Mouse (Mus musculus) embryonic facial prominence, embryonic 10.5 days (tissue): ENCODE measurements around the gene Camta1. TPM values are rescaled to one million over a fixed set of nuclear protein-coding genes. Genes with fewer than 3 reads are reported as not detected.

ENCODE experiments used
- DNase-seq: peaks from one replicate; pipeline ENCODE4 v3.0.0-alpha.2; 2017; ENCODE audit warnings: low spot score
- H3K27ac ChIP-seq: fragments of 300-500 bp; sonication (generic); replicated peaks from 2 replicates; pipeline ENCODE4 v1.5.1; 2016; ENCODE audit warnings: mild to moderate bottlenecking
- H3K27me3 ChIP-seq: fragments of 300-500 bp; sonication (generic); replicated peaks from 2 replicates; pipeline ENCODE4 v1.6.1; 2016; ENCODE audit warnings: low read depth, mild to moderate bottlenecking; ENCODE audit not compliant: poor library complexity, severe bottlenecking
- H3K36me3 ChIP-seq: fragments of 300-500 bp; sonication (generic); replicated peaks from 2 replicates; pipeline ENCODE4 v1.6.1; 2016; ENCODE audit warnings: mild to moderate bottlenecking, moderate library complexity
- H3K4me1 ChIP-seq: fragments of 300-500 bp; sonication (generic); 2 replicates; pipeline ENCODE4 v1.6.1; 2016
- H3K4me3 ChIP-seq: fragments of 300-500 bp; sonication (generic); 2 replicates; pipeline ENCODE4 v1.5.1; 2016; ENCODE audit warnings: mild to moderate bottlenecking, moderate library complexity
- H3K9me3 ChIP-seq: fragments of 300-500 bp; sonication (generic); 2 replicates; pipeline ENCODE4 v1.6.1; 2016; ENCODE audit warnings: mild to moderate bottlenecking
- WGBS: fragments of 180-500 bp; shearing (Covaris S2); methylation state at CpG from one replicate; pipeline ENCODE4 v1.1.7; 2016; 5-methylcytosine and 5-hydroxymethylcytosine counted together
- polyA plus RNA-seq: library from polyadenylated mRNA; unstranded; fragments of >200 nt; fragmentation: Nextera tagmentation; extraction: Ambion mirVana; gene quantifications from 2 replicates; pipeline ENCODE4 v1.2.1, GENCODE M21; 2016

Camta1 gene
- polyA plus RNA-seq, 1 experiment from 2014 or later, result 110 TPM

GRCm38 (mm10) chr4:151684596-151684995 is 177.1 kb downstream of the Camta1 start:
- H3K9me3 ChIP-seq, result no peaks in the 10 kb centered on the region
- WGBS, result 91% methylated on average over 7 of the region's 7 CpGs
- no peak overlapping the region for H3K27ac ChIP-seq
- no peaks in the 10 kb centered on the region for H3K4me1 ChIP-seq
- H3K4me3 ChIP-seq, result no peak overlapping the region
- no peaks in the 10 kb centered on the region for H3K36me3 ChIP-seq
- no peaks in the 10 kb centered on the region for H3K27me3 ChIP-seq
- DNase-seq, result no peak

DNA sequence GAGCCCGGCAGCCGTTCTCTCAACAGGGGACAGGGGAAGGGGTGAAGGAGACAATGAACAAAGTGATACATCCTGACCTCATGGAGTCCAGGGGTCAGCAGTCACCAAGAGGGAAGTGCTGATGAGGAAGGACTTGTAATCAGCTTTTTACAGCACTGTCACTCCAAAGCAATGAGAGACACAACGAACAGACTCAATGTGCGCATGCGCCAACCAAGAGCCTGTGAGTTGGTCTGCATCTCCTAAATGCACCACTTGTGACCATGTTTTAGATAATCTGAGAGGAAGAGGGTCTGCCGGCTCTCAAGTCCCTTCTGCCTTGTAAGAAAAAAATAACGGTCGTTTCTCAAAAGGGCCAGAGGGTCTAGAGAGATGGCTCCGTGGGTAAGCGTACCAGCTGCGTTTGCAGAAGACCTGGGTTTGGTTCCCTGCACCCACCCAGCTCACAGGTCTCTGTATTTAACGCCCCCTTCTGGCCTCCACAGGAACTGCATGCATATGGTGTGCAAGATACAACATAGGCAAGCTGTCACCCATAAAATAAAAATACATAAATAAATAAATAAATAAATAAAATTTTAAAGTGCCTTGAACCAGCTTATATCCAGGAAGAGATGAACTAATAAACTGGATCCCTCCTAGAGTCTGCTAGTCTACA is 178.7 kb downstream of the Camta1 start:
- H3K36me3 ChIP-seq, result no peaks in the 10 kb centered on the region
- peaks cover 4% of the 10 kb centered on the region; the same call in 1 of the 2 replicates for H3K9me3 ChIP-seq
- 72% methylated on average over 12 of the region's 12 CpGs for WGBS
- H3K27me3 ChIP-seq, result no peaks in the 10 kb centered on the region
- no peak overlapping the region for H3K27ac ChIP-seq
- no peak overlapping the region for H3K4me3 ChIP-seq
- H3K4me1 ChIP-seq, result no peaks in the 10 kb centered on the region
- no peak for DNase-seq

DNA sequence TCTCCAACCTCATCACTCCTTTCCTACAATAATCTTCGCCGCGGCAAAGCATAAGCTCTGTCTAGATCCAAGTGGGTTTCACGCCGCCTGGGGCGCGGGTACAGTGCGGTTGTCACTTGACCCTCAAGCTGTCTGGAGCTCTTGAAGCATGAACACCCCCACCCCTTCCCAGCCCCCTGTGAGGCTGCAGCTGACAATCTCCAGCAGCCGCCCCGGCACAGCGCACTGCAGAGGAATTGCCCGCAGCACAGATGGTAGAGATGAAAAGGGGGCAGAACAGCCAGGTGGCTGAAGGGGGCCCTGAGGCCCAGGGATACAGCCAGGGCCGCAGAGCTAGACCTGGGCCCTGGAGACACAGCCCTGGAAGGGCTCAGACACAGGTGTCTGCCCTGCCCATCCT is 189.2 kb downstream of the Camta1 start:
- H3K4me3 ChIP-seq, result no peak overlapping the region
- peaks cover 22% of the 10 kb centered on the region for H3K4me1 ChIP-seq
- WGBS, result 83% methylated on average over 13 of the region's 13 CpGs
- no peaks in the 10 kb centered on the region for H3K36me3 ChIP-seq
- H3K27me3 ChIP-seq, result no peaks in the 10 kb centered on the region
- H3K9me3 ChIP-seq, result no peaks in the 10 kb centered on the region
- peak; percentile 14 for DNase-seq
- peak overlapping the region; percentile 57 for H3K27ac ChIP-seq

GRCm38 (mm10) chr4:151666411-151666901 is 195.2 kb downstream of the Camta1 start:
- no peaks in the 10 kb centered on the region for H3K36me3 ChIP-seq
- no peak for DNase-seq
- H3K27me3 ChIP-seq, result no peaks in the 10 kb centered on the region
- H3K27ac ChIP-seq, result no peak overlapping the region
- WGBS, result 72% methylated on average over 12 of the region's 12 CpGs
- no peaks in the 10 kb centered on the region for H3K9me3 ChIP-seq
- no peak overlapping the region for H3K4me3 ChIP-seq
- 0 out of 2 replicates have a peak, but pooled peaks cover 2% of the 10 kb centered on the region for H3K4me1 ChIP-seq

DNA sequence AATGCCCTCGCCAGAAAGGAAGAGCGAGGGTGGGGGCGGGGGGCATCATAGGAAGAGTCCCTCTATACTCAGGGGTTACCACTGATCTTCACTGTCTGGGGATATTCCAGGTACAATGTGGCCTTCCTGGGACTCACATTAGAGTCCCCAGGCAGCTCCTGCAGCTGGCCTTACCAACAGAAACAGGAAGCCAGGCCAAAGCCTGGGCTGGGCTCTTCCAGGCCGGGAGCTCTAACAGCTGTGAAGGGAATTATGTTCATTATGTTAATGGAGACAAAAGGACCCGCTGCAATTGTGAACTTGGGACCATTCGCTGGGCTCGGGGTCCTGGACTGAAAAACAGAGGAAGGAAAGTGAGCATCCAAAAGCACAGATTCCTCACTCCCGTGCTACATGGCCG is 200.2 kb downstream of the Camta1 start:
- no peak overlapping the region for H3K27ac ChIP-seq
- DNase-seq, result no peak
- H3K4me1 ChIP-seq, result 0 out of 2 replicates have a peak, but pooled peaks cover 5% of the 10 kb centered on the region
- no peak overlapping the region for H3K4me3 ChIP-seq
- H3K27me3 ChIP-seq, result no peaks in the 10 kb centered on the region
- 74% methylated on average over 9 of the region's 9 CpGs for whole genome bisulfite sequencing
- no peaks in the 10 kb centered on the region for H3K9me3 ChIP-seq
- no peaks in the 10 kb centered on the region for H3K36me3 ChIP-seq

GRCm38 (mm10) chr4:151656427-151656826 is 205.2 kb downstream of the Camta1 start:
- no peak for DNase-seq
- Histone ChIP-seq H3K4me1 (peaks cover 10% of the 10 kb centered on the region), H3K36me3 (no peaks in the 10 kb centered on the region), H3K27me3 (no peaks in the 10 kb centered on the region; the same call in 1 of the 2 replicates), H3K9me3 (no peaks in the 10 kb centered on the region), H3K4me3 (no peak overlapping the region), H3K27ac (no peak overlapping the region)
- 79% methylated on average over 10 of the region's 10 CpGs for WGBS

DNA sequence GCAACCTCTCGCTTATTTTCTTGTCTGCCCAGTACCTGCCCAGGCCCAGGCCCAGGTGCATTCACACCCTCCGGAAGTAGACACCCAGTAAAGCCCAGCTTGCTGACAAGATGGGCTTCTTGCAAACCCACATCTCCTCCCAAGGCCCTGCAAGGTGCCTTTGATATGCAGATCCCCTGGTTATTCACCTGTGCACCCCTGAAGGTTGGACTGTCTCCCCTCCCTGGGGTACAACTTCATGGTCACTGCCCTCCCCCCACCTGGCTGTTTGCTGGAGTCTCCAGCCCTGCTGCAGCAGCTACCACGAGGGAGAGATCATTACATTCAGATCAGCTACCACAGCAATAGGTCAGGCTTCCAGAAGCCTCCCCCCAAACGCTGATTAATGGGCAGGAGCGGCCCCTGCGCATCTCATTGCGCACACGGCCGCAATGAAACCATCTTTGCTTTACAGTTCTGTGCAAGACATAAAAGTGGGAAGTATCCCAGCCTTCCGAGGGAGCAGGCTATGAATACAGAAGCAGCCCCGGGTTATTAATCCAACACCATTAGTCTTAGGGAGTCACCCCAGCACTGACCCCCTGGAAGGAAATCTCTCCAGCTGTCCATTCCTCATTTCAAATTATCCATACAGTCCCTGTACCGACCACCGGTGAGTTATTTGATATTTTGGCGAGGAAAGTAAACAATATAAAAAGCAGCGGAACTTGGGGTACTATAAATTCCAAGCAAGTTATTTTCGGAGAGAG is 205.9 kb downstream of the Camta1 start:
- H3K4me1 ChIP-seq, result peaks cover 10% of the 10 kb centered on the region
- H3K9me3 ChIP-seq, result no peaks in the 10 kb centered on the region
- H3K4me3 ChIP-seq, result no peak overlapping the region
- no peaks in the 10 kb centered on the region for H3K36me3 ChIP-seq
- DNase-seq, result no peak
- H3K27me3 ChIP-seq, result no peaks in the 10 kb centered on the region; the same call in 1 of the 2 replicates
- H3K27ac ChIP-seq, result no peak overlapping the region
- WGBS, result 70% methylated on average over 16 of the region's 16 CpGs

GRCm38 (mm10) chr4:151655227-151655626 is 206.4 kb downstream of the Camta1 start:
- H3K27me3 ChIP-seq, result no peaks in the 10 kb centered on the region; the same call in 1 of the 2 replicates
- 62% methylated on average over 4 of the region's 4 CpGs for WGBS
- no peak overlapping the region for H3K4me3 ChIP-seq
- no peak overlapping the region for H3K27ac ChIP-seq
- peaks cover 10% of the 10 kb centered on the region for H3K4me1 ChIP-seq
- no peaks in the 10 kb centered on the region for H3K9me3 ChIP-seq
- DNase-seq, result no peak
- H3K36me3 ChIP-seq, result no peaks in the 10 kb centered on the region

DNA sequence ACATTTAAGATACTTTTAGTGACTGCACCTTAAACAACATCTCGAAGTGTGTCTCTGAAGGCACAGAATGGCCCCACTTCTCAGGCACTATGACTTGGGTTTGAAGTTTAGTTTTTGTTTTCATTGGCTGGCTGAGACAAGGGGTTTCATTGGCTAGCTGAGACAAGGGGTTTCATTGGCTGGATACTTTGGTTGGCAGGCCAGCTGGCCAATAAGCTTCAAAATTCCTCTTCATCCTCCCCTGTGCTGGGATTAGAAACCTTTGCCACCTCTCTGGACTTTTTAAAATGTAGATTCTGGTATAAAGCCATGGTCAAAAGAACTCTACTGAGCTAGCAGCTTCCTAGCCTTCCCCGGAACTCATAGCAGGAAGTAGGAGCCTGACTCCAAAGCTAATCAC is 219.3 kb downstream of the Camta1 start:
- H3K27me3 ChIP-seq, result no peaks in the 10 kb centered on the region; the same call in 1 of the 2 replicates
- peaks cover 8% of the 10 kb centered on the region; the same call in 1 of the 2 replicates for H3K4me1 ChIP-seq
- 94% methylated on average over 2 of the region's 2 CpGs for WGBS
- no peaks in the 10 kb centered on the region for H3K36me3 ChIP-seq
- no peak overlapping the region for H3K27ac ChIP-seq
- no peak for DNase-seq
- H3K9me3 ChIP-seq, result no peaks in the 10 kb centered on the region
- no peak overlapping the region for H3K4me3 ChIP-seq

GRCm38 (mm10) chr4:151640971-151641370 is 220.7 kb downstream of the Camta1 start:
- no peaks in the 10 kb centered on the region for H3K36me3 ChIP-seq
- H3K4me1 ChIP-seq, result peaks cover 9% of the 10 kb centered on the region; the same call in 1 of the 2 replicates
- no peak for DNase-seq
- WGBS, result 82% methylated on average over 8 of the region's 8 CpGs
- H3K27ac ChIP-seq, result no peak overlapping the region
- H3K9me3 ChIP-seq, result no peaks in the 10 kb centered on the region
- no peaks in the 10 kb centered on the region; the same call in 1 of the 2 replicates for H3K27me3 ChIP-seq
- H3K4me3 ChIP-seq, result no peak overlapping the region

GRCm38 (mm10) chr4:151638941-151639340 is 222.7 kb downstream of the Camta1 start:
- H3K9me3 ChIP-seq, result no peaks in the 10 kb centered on the region
- WGBS, result 27% methylated on average over 9 of the region's 9 CpGs
- peak; percentile 20 for DNase-seq
- H3K27me3 ChIP-seq, result no peaks in the 10 kb centered on the region; the same call in 1 of the 2 replicates
- H3K36me3 ChIP-seq, result no peaks in the 10 kb centered on the region
- no peak overlapping the region for H3K4me3 ChIP-seq
- peaks cover 23% of the 10 kb centered on the region for H3K4me1 ChIP-seq
- no peak overlapping the region for H3K27ac ChIP-seq

- no peaks in the 10 kb centered on the region for H3K36me3 ChIP-seq
- peaks cover 23% of the 10 kb centered on the region for H3K4me1 ChIP-seq
- H3K27ac ChIP-seq, result no peak overlapping the region
- H3K4me3 ChIP-seq, result no peak overlapping the region
- no peaks in the 10 kb centered on the region for H3K9me3 ChIP-seq
- H3K27me3 ChIP-seq, result no peaks in the 10 kb centered on the region; the same call in 1 of the 2 replicates
- DNase-seq, result no peak
- WGBS, result 67% methylated on average over 9 of the region's 9 CpGs
Observed at GRCm38 (mm10) chr4:151637348-151637747, 224.3 kb downstream of the Camta1 start.
